Mouse (Mus musculus): ENCODE data around the gene Sema5a. TPM values are rescaled to one million over a fixed set of nuclear protein-coding genes. Genes with fewer than 3 reads are reported as not detected.

The Sema5a gene
- total and polyA plus RNA-seq, 3 experiments = 0.17 to 0.27 (median 0.17) TPM

GRCm38 (mm10) chr15:32367841-32368240 is 123.2 kb downstream of the Sema5a start:
- H3K4me3 ChIP-seq (replicated peaks in 1 of 3; ENCODE audit: low read depth in 2 of 3, low read length in 2 of 3, poor library complexity in 1 of 3) = no peak overlapping the region
- H3K9ac ChIP-seq (ENCODE audit: insufficient read depth, low read depth) = no peak overlapping the region
- no peaks in the 10 kb centered on the region for H3K36me3 ChIP-seq (replicated peaks in 1 of 2; ENCODE audit: control insufficient read depth in 1 of 2, insufficient read depth in 1 of 2, low read length in 1 of 2)
- in situ Hi-C loops (cut with MboI; ENCODE audit: low pct_ligation_motif_present, low pct_unique_long_range_greater_than_20kb, low sequenced_read_pairs) = no loop called here
- no peaks in the 10 kb centered on the region for H3K9me3 ChIP-seq (replicated peaks; ENCODE audit: low read length)
- dilution Hi-C loops (cut with MboI; ENCODE audit: extremely low pct_ligation_motif_present, extremely low pct_unique_long_range_greater_than_20kb, low sequenced_read_pairs) = no loop called here
- no peak overlapping the region for H3K27ac ChIP-seq (ENCODE audit: insufficient read depth, low read depth)
- no peaks in the 10 kb centered on the region for H3K27me3 ChIP-seq (replicated peaks)
- H3K79me2 ChIP-seq (replicated peaks; ENCODE audit: control insufficient read depth, extremely low read depth, insufficient read depth, poor library complexity, severe bottlenecking) = no peaks in the 10 kb centered on the region
- peaks cover 0 to 3% of the 10 kb centered on the region in 2 experiments; a peak in 1 of 4 replicates for H3K4me1 ChIP-seq (ENCODE audit: control insufficient read depth in 1 of 2, insufficient read depth in 2 of 2)
- no peak overlapping the region for H3K4me2 ChIP-seq (ENCODE audit: insufficient read depth, low read depth, poor library complexity, severe bottlenecking)
- no peak for TF ChIP-seq ZMIZ1 (IDR thresholded peaks at IDR 0.05; ENCODE audit: low read depth, low read length)
- no peak for TF ChIP-seq EP300 (IDR thresholded peaks at IDR 0.05; ENCODE audit: low read length)
- no peak for TF ChIP-seq MAFK (IDR thresholded peaks at IDR 0.05; ENCODE audit: insufficient replicate concordance, low read length)
- TF ChIP-seq NELFE (IDR thresholded peaks at IDR 0.05; ENCODE audit: low read depth, low read length) = no peak
- TF ChIP-seq SMC3 (IDR thresholded peaks at IDR 0.05; ENCODE audit: low read depth, low read length) = no peak
- no peak for TF ChIP-seq MAX (IDR thresholded peaks at IDR 0.05; ENCODE audit: low read length)
- TF ChIP-seq ELF1 (IDR thresholded peaks at IDR 0.05; ENCODE audit: low read depth, low read length) = no peak
- no peak for TF ChIP-seq MXI1 (IDR thresholded peaks at IDR 0.05; ENCODE audit: low read depth, low read length)
- no peak for TF ChIP-seq USF2 (conservative IDR thresholded peaks at IDR 0.05; ENCODE audit: low read depth, low read length)
- TF ChIP-seq POLR2A (IDR thresholded peaks at IDR 0.05; ENCODE audit: low read depth, low read length) = no peak
- TF ChIP-seq GABPA (IDR thresholded peaks at IDR 0.05; ENCODE audit: insufficient replicate concordance, low read depth, low read length) = no peak
- no peak for TF ChIP-seq CTCF (conservative IDR thresholded peaks at IDR 0.05 in 1 of 2, IDR thresholded peaks at IDR 0.05 in 1 of 2; ENCODE audit: low read depth in 2 of 2, low read length in 2 of 2)
- no peak for TF ChIP-seq BHLHE40 (IDR thresholded peaks at IDR 0.05; ENCODE audit: low read depth, low read length)
- no peak for TF ChIP-seq ETS1 (conservative IDR thresholded peaks at IDR 0.05; ENCODE audit: low read depth, low read length)
- no peak for TF ChIP-seq JUN (IDR thresholded peaks at IDR 0.05; ENCODE audit: insufficient read depth, low read depth, low read length)
- TF ChIP-seq CHD2 (IDR thresholded peaks at IDR 0.05; ENCODE audit: low read length) = no peak
- no peak for DNase-seq (ENCODE audit: extremely low read depth)

GRCm38 (mm10) chr15:32370914-32371313 is 126.3 kb downstream of the Sema5a start:
- no peaks in the 10 kb centered on the region for H3K79me2 ChIP-seq (replicated peaks; ENCODE audit: control insufficient read depth, extremely low read depth, insufficient read depth, poor library complexity, severe bottlenecking)
- H3K27me3 ChIP-seq (replicated peaks) = no peaks in the 10 kb centered on the region
- no peak overlapping the region for H3K4me3 ChIP-seq (replicated peaks in 1 of 3; ENCODE audit: low read depth in 2 of 3, low read length in 2 of 3, poor library complexity in 1 of 3)
- no peak for TF ChIP-seq PAX5 (IDR thresholded peaks at IDR 0.05; ENCODE audit: low read length)
- TF ChIP-seq JUND (conservative IDR thresholded peaks at IDR 0.05; ENCODE audit: low read depth, low read length) = no peak
- no peak for TF ChIP-seq POLR2AphosphoS2 (IDR thresholded peaks at IDR 0.05; ENCODE audit: low read depth, low read length)
- no peak for TF ChIP-seq KAT2A (IDR thresholded peaks at IDR 0.05; ENCODE audit: insufficient replicate concordance, low read length)
- TF ChIP-seq MYC (IDR thresholded peaks at IDR 0.05; ENCODE audit: low read depth, low read length) = no peak
- no peak for TF ChIP-seq MAZ (IDR thresholded peaks at IDR 0.05; ENCODE audit: low read depth, low read length)
- TF ChIP-seq MAX (IDR thresholded peaks at IDR 0.05; ENCODE audit: low read length) = no peak
- no peak for TF ChIP-seq E2F4 (IDR thresholded peaks at IDR 0.05; ENCODE audit: insufficient replicate concordance, low read depth, low read length)
- no peak for TF ChIP-seq JUN (IDR thresholded peaks at IDR 0.05; ENCODE audit: insufficient read depth, low read depth, low read length)
- no peak for TF ChIP-seq HCFC1 (IDR thresholded peaks at IDR 0.05; ENCODE audit: low read depth, low read length)
- no peak for TF ChIP-seq GABPA (IDR thresholded peaks at IDR 0.05; ENCODE audit: insufficient replicate concordance, low read depth, low read length)
- no peak for TF ChIP-seq ELF1 (IDR thresholded peaks at IDR 0.05; ENCODE audit: low read depth, low read length)
- TF ChIP-seq CHD2 (IDR thresholded peaks at IDR 0.05; ENCODE audit: low read length) = no peak
- H3K4me1 ChIP-seq (ENCODE audit: control insufficient read depth in 1 of 2, insufficient read depth in 2 of 2) = peaks cover 0 to 3% of the 10 kb centered on the region in 2 experiments; a peak in 1 of 4 replicates
- dilution Hi-C loops (cut with MboI; ENCODE audit: extremely low pct_ligation_motif_present, extremely low pct_unique_long_range_greater_than_20kb, low sequenced_read_pairs) (no loop called here), in situ Hi-C loops (cut with MboI; ENCODE audit: low pct_ligation_motif_present, low pct_unique_long_range_greater_than_20kb, low sequenced_read_pairs) (no loop called here)
- H3K36me3 ChIP-seq (replicated peaks in 1 of 2; ENCODE audit: control insufficient read depth in 1 of 2, insufficient read depth in 1 of 2, low read length in 1 of 2) = no peaks in the 10 kb centered on the region
- H3K27ac ChIP-seq (ENCODE audit: insufficient read depth, low read depth) = no peak overlapping the region
- no peak overlapping the region for H3K9ac ChIP-seq (ENCODE audit: insufficient read depth, low read depth)
- H3K4me2 ChIP-seq (ENCODE audit: insufficient read depth, low read depth, poor library complexity, severe bottlenecking) = no peak overlapping the region
- DNase-seq (ENCODE audit: extremely low read depth) = no peak
- no peaks in the 10 kb centered on the region for H3K9me3 ChIP-seq (replicated peaks; ENCODE audit: low read length)

Data from CH12.LX (cell line).